Mouse (Mus musculus) stomach, embryonic 15.5 days (tissue): Measurements from ENCODE around the gene Mast3. TPM values are rescaled to one million over a fixed set of nuclear protein-coding genes. Genes with fewer than 3 reads are reported as not detected.
"Not testable (repeated sequence)": the region's sequence is repeated elsewhere in the genome, so short reads cannot be mapped to it uniquely, and the experiment has no call there.

Experiments
- ATAC-seq: fragments of 200-750 bp; cut with Nextera tagmentation; 2 replicates; pipeline ENCODE4 v1.8.0; 2017; ENCODE audit warnings: low read depth, moderate number of reproducible peaks, moderate TSS enrichment; ENCODE audit not compliant: insufficient read depth, low FRiP score
- H3K27ac ChIP-seq: fragments of 300-500 bp; sonication (generic); 2 replicates; pipeline ENCODE4 v1.5.1; 2015; ENCODE audit warnings: mild to moderate bottlenecking, inconsistent platforms
- H3K27me3 ChIP-seq: fragments of 300-500 bp; sonication (generic); replicated peaks from 2 replicates; pipeline ENCODE4 v1.6.1; 2015; ENCODE audit warnings: inconsistent platforms
- H3K36me3 ChIP-seq: fragments of 300-500 bp; sonication (generic); 2 replicates; pipeline ENCODE4 v1.6.1; 2015; ENCODE audit warnings: inconsistent platforms
- H3K4me1 ChIP-seq: fragments of 300-500 bp; sonication (generic); 2 replicates; pipeline ENCODE4 v1.6.1; 2015; ENCODE audit warnings: inconsistent platforms
- H3K4me2 ChIP-seq: fragments of 300-500 bp; sonication (generic); 2 replicates; pipeline ENCODE4 v1.6.1; 2015; ENCODE audit warnings: mild to moderate bottlenecking, inconsistent platforms
- H3K4me3 ChIP-seq: fragments of 300-500 bp; sonication (generic); replicated peaks from 2 replicates; pipeline ENCODE4 v1.5.1; 2015; ENCODE audit warnings: inconsistent platforms
- H3K9ac ChIP-seq: fragments of 300-500 bp; sonication (generic); 2 replicates; pipeline ENCODE4 v1.6.1; 2015; ENCODE audit warnings: inconsistent platforms
- H3K9me3 ChIP-seq: fragments of 300-500 bp; sonication (generic); 2 replicates; pipeline ENCODE4 v1.6.1; 2016; ENCODE audit warnings: inconsistent platforms
- WGBS: fragments of 180-500 bp; shearing (Covaris S2); methylation state at CpG from one replicate; pipeline ENCODE4 v1.1.7; 2015; 5-methylcytosine and 5-hydroxymethylcytosine counted together
- polyA plus RNA-seq: library from polyadenylated mRNA; unstranded; fragments of >200 nt; fragmentation: Nextera tagmentation; extraction: Ambion mirVana; gene quantifications from 2 replicates; pipeline ENCODE4 v1.2.1, GENCODE M21; 2015

Gene Mast3
- polyA plus RNA-seq, 1 experiment from 2014 or later, result 13.3 TPM

- WGBS, result 65% methylated on average over 11 of the region's 11 CpGs
These were observed 27.5 kb upstream of the Mast3 start for GRCm38 (mm10) chr8:70832371-70832770.

GRCm38 (mm10) chr8:70831517-70831916 is 26.7 kb upstream of the Mast3 start:
- WGBS, result 77% methylated on average over 8 of the region's 8 CpGs
- Histone ChIP-seq H3K27ac (no peak overlapping the region), H3K4me3 (no peak overlapping the region), H3K36me3 (0 out of 2 replicates have a peak, but pooled peaks cover 3% of the 10 kb centered on the region), H3K9ac (no peak overlapping the region), H3K27me3 (no peaks in the 10 kb centered on the region), H3K4me2 (no peak overlapping the region), H3K4me1 (0 out of 2 replicates have a peak, but pooled peaks cover 5% of the 10 kb centered on the region), H3K9me3 (no peaks in the 10 kb centered on the region)
- no peak for ATAC-seq

More at GRCm38 (mm10) chr8:70832371-70832770, 27.5 kb upstream of the Mast3 start:
- Histone ChIP-seq H3K4me1 (0 out of 2 replicates have a peak, but pooled peaks cover 5% of the 10 kb centered on the region), H3K9ac (no peak overlapping the region), H3K4me2 (no peak overlapping the region), H3K9me3 (no peaks in the 10 kb centered on the region), H3K27me3 (no peaks in the 10 kb centered on the region), H3K27ac (no peak overlapping the region), H3K4me3 (no peak overlapping the region), H3K36me3 (0 out of 2 replicates have a peak, but pooled peaks cover 5% of the 10 kb centered on the region)
- no peak for ATAC-seq

GRCm38 (mm10) chr8:70827796-70828195 is 22.9 kb upstream of the Mast3 start:
- H3K4me1 ChIP-seq, result 0 out of 2 replicates have a peak, but pooled peaks cover 3% of the 10 kb centered on the region
- H3K27ac ChIP-seq, result no peak overlapping the region
- H3K9me3 ChIP-seq, result no peaks in the 10 kb centered on the region
- no peak overlapping the region for H3K9ac ChIP-seq
- H3K4me3 ChIP-seq, result no peak overlapping the region
- WGBS, result 91% methylated on average over 1 of the region's 1 CpGs
- H3K36me3 ChIP-seq, result no peaks in the 10 kb centered on the region
- no peaks in the 10 kb centered on the region for H3K27me3 ChIP-seq
- no peak overlapping the region for H3K4me2 ChIP-seq
- no peak for ATAC-seq

DNA sequence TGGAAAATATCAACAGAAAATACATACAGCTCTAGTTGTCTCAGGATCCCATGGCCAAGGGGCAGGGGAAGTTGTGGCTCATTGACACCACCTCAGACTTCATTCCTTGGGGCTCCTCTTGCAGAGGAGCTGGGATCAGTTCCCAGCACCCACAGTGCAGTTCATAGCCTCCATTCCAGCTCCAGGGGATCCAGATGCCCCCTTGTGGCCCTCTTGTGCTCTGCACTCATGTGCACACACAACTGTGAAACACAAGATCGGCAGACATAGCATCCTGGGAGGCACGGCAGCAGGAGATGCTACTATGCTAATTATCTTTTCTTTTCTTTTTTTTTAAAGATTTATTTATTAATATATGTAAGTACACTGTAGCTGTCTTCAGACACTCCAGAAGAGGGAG is 22.2 kb upstream of the Mast3 start:
- no peak overlapping the region for H3K4me2 ChIP-seq
- no peaks in the 10 kb centered on the region for H3K9me3 ChIP-seq
- 93% methylated on average over 2 of the region's 2 CpGs for WGBS
- no peak overlapping the region for H3K9ac ChIP-seq
- H3K27me3 ChIP-seq, result no peaks in the 10 kb centered on the region
- H3K4me3 ChIP-seq, result no peak overlapping the region
- ATAC-seq, result no peak
- H3K4me1 ChIP-seq, result no peaks in the 10 kb centered on the region
- H3K27ac ChIP-seq, result no peak overlapping the region
- H3K36me3 ChIP-seq, result no peaks in the 10 kb centered on the region

DNA sequence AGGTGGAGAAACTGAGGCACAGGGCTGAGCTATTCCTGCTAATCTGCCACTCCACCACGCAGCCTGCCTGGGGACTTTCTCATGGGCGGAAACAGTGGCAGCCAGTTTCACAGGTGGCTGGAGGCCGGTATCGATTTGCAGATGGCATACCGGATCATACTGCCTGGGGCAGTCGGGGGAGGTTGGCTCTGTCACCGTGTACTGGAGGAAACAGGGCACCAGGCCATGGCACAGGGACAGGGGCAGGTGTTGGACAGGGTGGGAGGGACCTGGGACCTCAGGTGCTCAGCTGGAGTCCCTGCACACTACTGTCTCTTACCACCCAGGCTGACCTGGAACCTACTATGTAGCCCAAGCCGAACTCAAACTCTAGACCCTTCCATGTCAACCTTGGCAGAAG is 21.0 kb upstream of the Mast3 start:
- H3K9me3 ChIP-seq, result no peaks in the 10 kb centered on the region
- H3K4me3 ChIP-seq, result no peak overlapping the region
- peaks cover 3% of the 10 kb centered on the region; the same call in 1 of the 2 replicates for H3K27me3 ChIP-seq
- H3K4me1 ChIP-seq, result no peaks in the 10 kb centered on the region
- H3K27ac ChIP-seq, result no peak overlapping the region
- H3K36me3 ChIP-seq, result no peaks in the 10 kb centered on the region
- WGBS, result 82% methylated on average over 8 of the region's 8 CpGs
- no peak overlapping the region for H3K4me2 ChIP-seq
- ATAC-seq, result no peak
- H3K9ac ChIP-seq, result no peak overlapping the region

DNA sequence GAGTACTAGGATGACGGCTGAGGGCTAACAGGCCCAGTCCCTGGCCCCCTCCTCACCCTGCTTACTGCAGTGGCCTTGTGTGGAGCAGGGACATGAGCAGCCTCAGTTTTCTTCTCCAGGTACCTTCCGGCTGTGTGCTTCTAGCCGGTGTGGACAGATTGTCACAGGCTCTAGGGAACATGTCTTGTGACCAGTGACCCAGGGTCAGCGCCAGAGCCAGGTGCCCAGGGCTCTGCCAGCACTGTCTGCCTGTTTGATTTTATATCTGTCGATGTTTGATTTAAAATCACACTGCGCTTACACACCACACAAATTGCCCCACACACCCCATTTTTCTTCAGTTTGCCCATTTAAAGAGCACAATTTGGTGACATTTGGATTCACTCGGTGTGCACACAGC is 18.9 kb upstream of the Mast3 start:
- Histone ChIP-seq H3K4me3 (no peak overlapping the region), H3K4me2 (no peak overlapping the region), H3K9me3 (no peaks in the 10 kb centered on the region), H3K27me3 (peaks cover 6% of the 10 kb centered on the region; the same call in 1 of the 2 replicates), H3K27ac (no peak overlapping the region), H3K9ac (no peak overlapping the region), H3K36me3 (no peaks in the 10 kb centered on the region), H3K4me1 (0 out of 2 replicates have a peak, but pooled peaks cover 3% of the 10 kb centered on the region)
- 81% methylated on average over 7 of the region's 7 CpGs for WGBS
- ATAC-seq, result no peak

GRCm38 (mm10) chr8:70822594-70822993 is 17.7 kb upstream of the Mast3 start:
- not testable (repeated sequence) for H3K27me3 ChIP-seq, H3K9me3 ChIP-seq, H3K36me3 ChIP-seq, H3K27ac ChIP-seq, H3K9ac ChIP-seq, H3K4me1 ChIP-seq, ATAC-seq, H3K4me2 ChIP-seq, H3K4me3 ChIP-seq
- WGBS, result 85% methylated on average over 3 of the region's 3 CpGs

DNA sequence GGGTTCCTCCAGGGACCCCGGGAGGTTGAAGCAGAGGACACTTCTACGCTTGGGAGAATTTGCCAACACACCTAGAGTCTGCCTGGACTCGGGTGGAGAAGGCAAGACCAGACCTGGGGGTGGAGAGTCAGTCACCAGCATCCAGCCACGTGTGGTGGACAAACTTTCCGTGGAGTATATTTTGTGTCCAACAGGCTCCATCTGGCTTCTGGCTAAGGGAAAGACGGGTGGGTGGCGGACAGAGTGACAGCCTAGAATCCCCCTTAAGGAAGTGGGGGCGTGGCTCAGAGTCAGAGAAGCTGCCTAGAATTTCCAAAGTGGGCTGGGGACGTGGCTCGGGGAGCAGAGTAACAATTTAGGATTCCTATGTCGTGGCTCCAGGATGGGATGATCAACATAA is 17.1 kb upstream of the Mast3 start:
- H3K9me3 ChIP-seq, result no peaks in the 10 kb centered on the region
- H3K4me1 ChIP-seq, result peaks cover 4% of the 10 kb centered on the region; the same call in 1 of the 2 replicates
- no peak overlapping the region for H3K4me2 ChIP-seq
- no peak overlapping the region for H3K9ac ChIP-seq
- H3K36me3 ChIP-seq, result no peaks in the 10 kb centered on the region
- no peak overlapping the region for H3K4me3 ChIP-seq
- no peak for ATAC-seq
- H3K27me3 ChIP-seq, result peaks cover 8% of the 10 kb centered on the region; the same call in 1 of the 2 replicates
- WGBS, result 41% methylated on average over 11 of the region's 11 CpGs
- H3K27ac ChIP-seq, result no peak overlapping the region

DNA sequence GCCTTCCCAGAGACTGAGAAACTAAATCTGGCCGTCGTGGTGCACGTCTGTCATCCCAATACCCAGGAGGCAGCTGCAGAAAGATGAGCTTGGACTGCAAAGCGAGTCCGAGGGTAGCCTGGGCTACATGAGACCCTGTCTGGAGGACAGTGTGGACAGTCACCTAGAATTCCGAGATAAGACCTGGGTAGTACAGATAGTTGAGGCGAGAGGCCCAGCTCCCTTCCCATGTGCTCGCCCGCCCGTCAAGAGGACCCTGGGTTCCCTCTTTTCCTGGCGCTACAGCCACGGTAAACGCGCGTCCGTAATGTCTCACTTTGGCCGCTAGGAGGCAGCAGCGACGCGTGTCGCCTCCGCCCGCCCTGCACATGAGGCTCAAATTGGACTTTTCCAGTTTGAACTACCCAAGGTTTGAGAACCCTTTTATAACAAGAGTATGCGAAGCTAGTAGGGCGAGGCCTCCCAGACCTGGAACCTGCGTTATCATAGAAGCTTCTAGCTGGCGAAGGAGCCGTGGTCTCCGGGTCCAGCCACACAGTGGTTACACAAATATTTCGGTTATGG is 16.6 kb upstream of the Mast3 start:
- H3K9ac ChIP-seq, result no peak overlapping the region
- H3K27ac ChIP-seq, result no peak overlapping the region
- peaks cover 12% of the 10 kb centered on the region; the same call in 1 of the 2 replicates for H3K27me3 ChIP-seq
- WGBS, result 16% methylated on average over 30 of the region's 30 CpGs
- no peaks in the 10 kb centered on the region for H3K36me3 ChIP-seq
- no peak overlapping the region for H3K4me2 ChIP-seq
- H3K4me3 ChIP-seq, result no peak overlapping the region
- no peaks in the 10 kb centered on the region for H3K9me3 ChIP-seq
- ATAC-seq, result 0 out of 2 replicates have a peak, but pooled peaks have one; percentile 3
- H3K4me1 ChIP-seq, result peaks cover 8% of the 10 kb centered on the region; the same call in 1 of the 2 replicates

DNA sequence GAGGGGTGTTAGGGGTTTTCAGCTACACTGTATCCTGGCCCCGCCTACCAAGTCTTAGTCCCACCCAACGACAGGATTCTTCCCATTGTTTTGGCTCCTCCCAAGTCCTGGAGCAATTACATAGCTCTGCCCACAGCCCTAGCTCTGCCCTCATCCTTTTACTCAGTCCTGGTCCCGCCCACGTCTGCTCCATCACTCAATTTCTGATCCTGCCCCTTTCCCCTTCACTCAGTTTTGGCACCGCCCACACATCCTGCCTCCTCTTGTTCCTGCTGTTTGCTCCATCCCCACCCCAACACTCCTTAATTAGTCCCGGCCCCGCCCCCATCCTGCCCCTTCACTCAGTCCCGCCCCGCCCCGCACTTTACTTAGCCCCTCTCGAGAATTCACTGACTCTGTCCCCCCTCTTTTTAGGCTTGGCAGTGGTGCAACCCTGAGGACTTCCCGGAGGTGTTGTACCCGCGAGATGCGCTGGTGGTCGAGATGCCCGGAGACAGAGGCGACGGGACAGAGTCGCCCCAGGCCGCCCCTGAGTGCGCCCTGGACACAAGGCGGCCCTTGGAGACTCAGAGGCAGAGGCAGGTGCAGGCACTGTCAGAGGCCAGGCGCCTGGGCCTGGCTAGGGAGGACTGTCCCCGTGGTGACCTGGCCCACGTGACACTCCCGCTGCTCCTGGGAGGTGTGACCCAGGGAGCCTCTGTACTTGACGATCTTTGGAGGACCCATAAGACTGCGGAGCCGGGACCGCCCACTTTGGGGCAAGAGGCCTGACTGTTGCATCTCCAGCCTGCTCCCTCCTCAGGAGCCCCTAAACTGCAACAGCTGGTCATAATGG is 15.5 kb upstream of the Mast3 start:
- peaks cover 15% of the 10 kb centered on the region; the same call in 1 of the 2 replicates for H3K27me3 ChIP-seq
- ATAC-seq, result peak; percentile 73
- H3K4me2 ChIP-seq, result peak overlapping the region; percentile 29
- 5% methylated on average over 30 of the region's 31 CpGs for WGBS
- H3K27ac ChIP-seq, result no peak overlapping the region; the same call in 1 of the 2 replicates
- no peaks in the 10 kb centered on the region for H3K36me3 ChIP-seq
- no peak overlapping the region for H3K9ac ChIP-seq
- H3K4me1 ChIP-seq, result peaks cover 8% of the 10 kb centered on the region; the same call in 1 of the 2 replicates
- no peaks in the 10 kb centered on the region for H3K9me3 ChIP-seq
- H3K4me3 ChIP-seq, result peak overlapping the region; percentile 18

GRCm38 (mm10) chr8:70816679-70817078 is 11.8 kb upstream of the Mast3 start:
- peak; percentile 66 for ATAC-seq
- Histone ChIP-seq H3K9ac (no peak overlapping the region), H3K9me3 (no peaks in the 10 kb centered on the region), H3K4me3 (peak overlapping the region; percentile 12; the same call in 1 of the 2 replicates), H3K27me3 (peaks cover 20% of the 10 kb centered on the region; the same call in 1 of the 2 replicates), H3K27ac (no peak overlapping the region), H3K4me1 (peaks cover 8% of the 10 kb centered on the region; the same call in 1 of the 2 replicates), H3K4me2 (peak overlapping the region; percentile 41), H3K36me3 (no peaks in the 10 kb centered on the region)
- 5% methylated on average over 30 of the region's 30 CpGs for WGBS

DNA sequence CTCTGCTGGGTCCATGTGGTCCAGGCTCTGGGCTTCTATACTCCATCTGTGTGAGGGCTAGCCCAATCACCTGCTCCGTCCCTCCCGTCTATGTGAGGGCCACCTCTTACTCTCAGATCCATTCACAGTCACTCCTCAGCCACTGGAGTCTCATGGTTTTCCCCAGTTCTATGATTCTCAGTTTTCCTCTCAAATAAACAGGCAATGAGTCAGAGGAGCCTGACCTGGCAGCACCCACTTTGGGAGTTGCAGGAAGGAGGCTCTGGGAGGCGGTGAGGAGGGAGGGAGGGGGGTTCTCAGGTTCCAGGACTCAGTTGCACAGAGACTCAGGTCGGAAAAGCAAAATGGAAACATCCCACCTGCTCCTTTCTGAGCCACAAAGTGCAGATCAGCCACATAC is 8.0 kb upstream of the Mast3 start:
- peaks cover 5% of the 10 kb centered on the region; the same call in 1 of the 2 replicates for H3K4me1 ChIP-seq
- no peaks in the 10 kb centered on the region for H3K9me3 ChIP-seq
- H3K27ac ChIP-seq, result no peak overlapping the region
- H3K36me3 ChIP-seq, result no peaks in the 10 kb centered on the region
- H3K9ac ChIP-seq, result no peak overlapping the region
- 51% methylated on average over 4 of the region's 4 CpGs for WGBS
- ATAC-seq, result no peak
- H3K27me3 ChIP-seq, result 0 out of 2 replicates have a peak, but pooled peaks cover 14% of the 10 kb centered on the region
- H3K4me3 ChIP-seq, result no peak overlapping the region
- H3K4me2 ChIP-seq, result no peak overlapping the region
